In the genomic region with DNA sequence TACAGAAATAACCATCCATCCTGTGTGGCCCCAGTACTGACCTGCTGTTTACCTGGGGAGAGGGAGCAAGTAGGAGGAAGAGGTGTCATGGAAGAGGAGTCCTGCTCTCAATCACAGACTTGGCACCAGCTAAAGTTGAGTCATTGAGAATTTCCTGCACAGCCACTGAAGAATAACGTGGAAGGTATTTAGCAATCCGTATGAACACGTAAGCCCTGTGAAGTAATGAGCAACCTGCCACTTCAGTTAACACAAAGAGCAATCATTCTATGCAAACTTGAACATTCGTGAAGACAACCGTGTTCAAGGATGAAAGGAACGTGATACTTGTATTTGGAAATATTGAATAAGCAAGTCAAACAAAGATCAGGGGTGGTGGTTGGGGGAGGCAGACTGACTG, we compare ENCODE assay signal across 15 mouse cellular contexts.
"Had no signal": no experiment of that assay in that cellular context is flagged by ENCODE, and none has a peak within 500 bp of the region (broad histone marks: within the 10 kb centered on the region; RNA-seq: fewer than 3 reads in every experiment).

No protein-coding gene starts in this region.

- H3K4me1 ChIP-seq: limb, embryonic 15.5 days; liver, embryonic 12.5 days; lung, embryonic 15.5 days had no signal

- H3K9me3 ChIP-seq: limb, embryonic 15.5 days; liver, embryonic 12.5 days; lung, embryonic 15.5 days; midbrain, embryonic 10.5 days had no signal

- H3K4me3 ChIP-seq: limb, embryonic 15.5 days; liver, embryonic 12.5 days; lung, embryonic 15.5 days; midbrain, embryonic 10.5 days; myocyte had no signal

- ATAC-seq: liver, embryonic 12.5 days had no signal

- H3K4me2 ChIP-seq: limb, embryonic 15.5 days; liver, embryonic 12.5 days; lung, embryonic 15.5 days had no signal

- H3K27ac ChIP-seq: kidney, postnatal 0 days; limb, embryonic 15.5 days; liver, embryonic 12.5 days; lung, embryonic 15.5 days; midbrain, embryonic 10.5 days had no signal

- H3K36me3 ChIP-seq: limb, embryonic 15.5 days; liver, embryonic 12.5 days; lung, embryonic 15.5 days; midbrain, embryonic 10.5 days had no signal

- H3K9ac ChIP-seq: limb, embryonic 15.5 days; liver, embryonic 12.5 days; lung, embryonic 15.5 days had no signal

- DNase-seq: kidney, adult 9 months; kidney, postnatal 36 days; layer of hippocampus, adult 9-11 months; layer of hippocampus, postnatal 36 days; lung, postnatal 4 days; midbrain, embryonic 14.5 days; right cerebral cortex, postnatal 4 days; spleen, adult 18-20 months; thymus, postnatal 36 days had no signal

- H3K27me3 ChIP-seq: limb, embryonic 15.5 days; liver, embryonic 12.5 days; lung, embryonic 15.5 days had no signal
